Mouse (Mus musculus): Measurements from ENCODE around the gene Krt32.

GRCm38 (mm10) chr11:100124901-100125300, 36.9 kb upstream of the Krt32 start:
- TF ChIP-seq TCF12 (IDR thresholded peaks at IDR 0.05; ENCODE audit: insufficient read depth, poor library complexity, severe bottlenecking) (no peak), USF1 (IDR thresholded peaks at IDR 0.05; ENCODE audit: low read depth) (no peak), MAX (IDR thresholded peaks at IDR 0.05; ENCODE audit: low read depth) (no peak)

All from myocyte (in vitro differentiated cells).